Mouse (Mus musculus): ENCODE results near the gene Plppr1.

Gene Plppr1

GRCm38 (mm10) chr4:49144798-49145197 is 85.7 kb downstream of the Plppr1 start:
- DNase-seq: no peak

GRCm38 (mm10) chr4:49148775-49149174 is 89.7 kb downstream of the Plppr1 start:
- DNase-seq: no peak

- DNase-seq: no peak
Measured at GRCm38 (mm10) chr4:49149251-49149650, 90.2 kb downstream of the Plppr1 start.

- peak; percentile 47 for DNase-seq
Measured at GRCm38 (mm10) chr4:49153849-49154248, 94.8 kb downstream of the Plppr1 start.

- DNase-seq: no peak
Measured at GRCm38 (mm10) chr4:49156781-49157180, 97.7 kb downstream of the Plppr1 start.

GRCm38 (mm10) chr4:49163285-49163684 is 104.2 kb downstream of the Plppr1 start:
- no peak for DNase-seq

- DNase-seq: no peak
Measured at GRCm38 (mm10) chr4:49166391-49166790, 107.3 kb downstream of the Plppr1 start.

DNA sequence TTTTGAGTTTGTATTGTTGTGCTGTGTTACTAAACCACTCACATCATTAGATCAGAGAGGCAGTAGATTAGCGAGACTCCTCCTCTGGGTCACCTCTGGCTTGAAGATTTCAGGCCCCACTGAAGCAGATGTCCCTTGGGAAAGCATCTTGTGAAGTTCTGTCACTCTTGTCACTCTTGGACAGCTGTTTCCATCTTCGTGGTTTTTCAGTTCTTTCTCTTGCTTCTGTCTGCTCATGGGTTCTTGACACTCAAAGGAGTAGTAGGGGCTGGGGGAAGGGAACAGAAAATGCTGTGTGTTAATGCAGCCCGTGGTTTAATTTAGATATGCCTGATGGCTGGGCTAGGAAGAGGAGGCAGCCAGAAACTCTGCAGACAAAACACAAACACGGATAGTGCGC is 108.0 kb downstream of the Plppr1 start:
- no peak for DNase-seq

- no peak for DNase-seq
Measured at GRCm38 (mm10) chr4:49169498-49169897, 110.4 kb downstream of the Plppr1 start.

GRCm38 (mm10) chr4:49178101-49178500 is 119.0 kb downstream of the Plppr1 start:
- DNase-seq: no peak

DNA sequence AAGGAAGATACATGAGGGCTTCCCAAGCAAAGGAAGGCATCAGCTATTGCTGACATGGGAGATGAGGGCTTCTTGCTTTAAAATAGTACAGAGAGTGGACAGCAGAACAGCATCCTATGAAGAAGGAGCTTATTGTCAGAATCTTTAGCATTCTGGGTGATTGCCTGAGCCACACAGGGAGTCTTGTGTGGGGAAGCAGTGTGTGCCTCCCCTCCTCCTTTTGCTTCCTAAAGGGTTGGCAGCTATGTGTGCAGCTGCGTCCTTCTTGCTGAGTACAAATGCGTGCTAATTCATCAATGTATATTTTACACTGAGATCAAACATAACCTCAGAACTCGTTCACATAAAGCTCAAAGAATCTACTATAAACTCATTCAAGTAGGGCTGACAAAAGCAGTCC is 119.8 kb downstream of the Plppr1 start:
- DNase-seq: no peak

GRCm38 (mm10) chr4:49179471-49180181 is 120.6 kb downstream of the Plppr1 start:
- no peak for DNase-seq

DNA sequence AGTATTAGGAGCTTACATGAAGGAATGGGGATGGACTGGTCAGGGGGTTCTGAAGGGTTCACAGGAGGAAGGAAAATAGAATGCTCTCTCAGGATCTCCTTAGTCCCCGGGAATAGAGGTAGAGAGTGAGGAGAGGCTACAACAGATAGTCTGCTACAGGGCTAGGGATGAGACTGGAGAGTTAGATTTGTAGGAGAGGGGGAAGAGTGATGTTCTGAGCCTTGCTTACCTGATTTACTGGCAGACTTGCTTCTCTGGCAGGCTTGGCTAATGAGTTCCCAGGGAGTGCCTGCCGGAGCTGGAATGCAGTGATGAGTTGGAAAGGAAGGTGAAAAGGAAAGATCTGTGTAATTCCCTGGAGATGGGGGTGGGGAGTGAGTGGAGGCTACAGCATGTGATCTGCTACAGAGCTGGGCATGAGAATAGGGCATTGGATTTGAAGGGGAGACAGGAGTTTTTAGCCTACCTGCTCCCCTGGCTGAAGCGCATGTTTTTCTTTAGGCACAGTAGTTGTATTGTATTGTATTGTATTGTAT is 131.0 kb downstream of the Plppr1 start:
- no peak for DNase-seq

DNA sequence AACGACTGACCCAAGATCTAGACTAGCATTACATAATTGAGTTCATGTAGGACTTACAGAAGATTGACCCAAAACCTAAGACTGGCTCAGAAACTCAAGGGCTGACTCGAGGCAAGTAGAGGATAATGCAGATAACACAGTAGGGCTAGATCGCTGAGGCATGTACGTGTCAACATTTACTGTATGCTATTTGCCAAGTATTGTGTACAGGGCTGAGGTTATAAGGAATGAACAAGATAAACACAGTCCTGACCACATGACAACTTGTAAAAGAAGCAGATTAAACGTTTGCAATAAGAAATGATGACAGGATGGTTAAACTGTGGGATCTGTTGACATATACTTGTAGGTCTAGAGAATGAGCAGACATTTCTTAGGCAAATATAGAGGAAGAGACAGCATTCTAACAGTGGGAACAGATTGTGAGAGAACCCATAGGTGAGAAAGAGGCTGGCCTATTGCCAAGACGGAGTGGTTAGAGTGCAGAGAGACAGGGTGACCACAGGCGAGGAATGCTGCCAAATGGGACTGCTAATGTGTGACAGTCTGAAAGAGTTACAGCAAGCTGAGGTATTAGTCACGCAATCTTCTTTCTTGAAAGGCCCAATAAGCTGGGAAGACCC is 138.2 kb downstream of the Plppr1 start:
- DNase-seq: no peak

DNA sequence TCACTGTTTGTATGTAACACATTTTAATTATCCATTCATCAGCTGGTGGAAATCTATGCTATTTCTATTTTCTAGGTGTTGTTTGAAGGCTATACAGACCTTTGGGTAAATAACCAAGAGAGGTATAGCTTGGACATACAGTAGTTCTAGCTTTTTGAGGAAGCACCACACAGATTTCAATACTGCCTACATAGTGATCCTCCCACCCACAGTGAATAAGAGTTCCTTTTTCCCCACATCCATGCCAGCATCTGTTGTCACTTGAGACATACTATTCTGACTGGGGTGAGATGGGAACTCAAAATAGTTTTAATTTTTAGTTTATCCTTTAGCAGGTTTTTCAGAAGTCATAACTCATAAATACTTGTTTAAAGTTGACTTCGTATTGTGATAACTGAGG is 151.4 kb downstream of the Plppr1 start:
- no peak for DNase-seq

DNA sequence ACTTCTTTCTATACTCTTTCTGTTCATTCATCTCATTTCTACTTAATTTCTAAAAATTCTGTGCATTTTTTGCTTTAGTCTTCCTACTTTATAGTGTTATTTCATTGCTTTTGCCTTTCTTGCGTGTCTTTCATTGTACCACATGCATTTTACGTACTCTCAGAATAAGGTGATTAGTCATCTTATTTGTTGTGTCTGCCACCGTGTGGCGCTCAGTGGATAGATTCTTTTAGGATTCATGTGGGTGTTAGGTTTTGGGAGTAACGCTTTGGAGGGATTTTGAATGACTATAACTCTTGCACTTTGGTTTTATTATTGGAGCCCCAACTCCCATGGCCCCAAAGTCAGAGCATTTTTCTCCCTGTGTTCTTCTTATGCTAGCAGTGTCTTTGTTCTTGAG is 152.5 kb downstream of the Plppr1 start:
- no peak for DNase-seq

DNA sequence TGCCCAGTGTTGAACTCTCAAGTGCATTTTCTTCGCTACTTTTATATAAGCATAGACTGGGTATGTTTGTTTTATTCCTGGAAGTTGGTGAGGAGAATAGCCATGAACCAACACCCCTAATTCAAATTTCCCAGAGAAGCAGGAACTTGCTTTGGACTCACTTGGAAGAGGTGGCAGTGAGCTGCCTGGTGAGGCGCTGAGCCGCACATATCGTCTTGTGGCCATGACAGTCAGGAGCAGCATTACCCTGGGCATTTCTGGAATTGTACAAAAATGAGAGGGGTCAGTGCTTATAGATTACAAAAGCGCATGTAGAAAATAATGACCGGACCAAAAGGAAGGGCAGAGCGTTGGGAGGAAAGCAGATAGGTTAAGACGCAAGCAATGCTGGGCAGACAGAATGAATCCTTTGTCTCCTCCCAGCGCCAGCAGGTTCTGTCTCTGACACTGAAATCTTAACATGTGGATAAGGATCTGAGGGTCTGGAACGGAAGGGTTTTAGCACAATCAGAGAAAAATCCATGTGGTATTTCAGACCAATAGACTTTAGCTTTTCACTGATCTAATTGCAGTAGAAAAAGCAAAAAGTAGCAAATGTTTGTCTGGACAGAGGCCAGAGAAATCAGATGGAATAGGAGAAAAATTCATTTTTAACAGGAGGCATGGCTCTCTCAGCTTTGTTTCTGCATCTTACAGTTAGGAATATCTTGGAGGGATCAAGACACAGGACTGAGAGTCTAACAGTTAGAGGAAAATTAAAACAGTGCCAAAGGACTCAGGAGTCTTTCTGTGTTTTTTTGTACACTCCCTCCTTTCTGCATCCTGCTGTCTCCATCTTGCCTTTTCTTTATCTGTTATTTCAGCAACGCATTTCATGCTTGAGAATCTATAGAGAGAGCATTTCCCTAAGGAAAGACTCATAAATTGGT is 153.8 kb downstream of the Plppr1 start:
- no peak for DNase-seq

GRCm38 (mm10) chr4:49214341-49214740 is 155.3 kb downstream of the Plppr1 start:
- DNase-seq: no peak

- no peak for DNase-seq
Measured at GRCm38 (mm10) chr4:49223501-49223900, 164.4 kb downstream of the Plppr1 start.

GRCm38 (mm10) chr4:49225021-49225420 is 165.9 kb downstream of the Plppr1 start:
- no peak for DNase-seq

- no peak for DNase-seq
Measured at GRCm38 (mm10) chr4:49232206-49233031, 173.3 kb downstream of the Plppr1 start.

DNA sequence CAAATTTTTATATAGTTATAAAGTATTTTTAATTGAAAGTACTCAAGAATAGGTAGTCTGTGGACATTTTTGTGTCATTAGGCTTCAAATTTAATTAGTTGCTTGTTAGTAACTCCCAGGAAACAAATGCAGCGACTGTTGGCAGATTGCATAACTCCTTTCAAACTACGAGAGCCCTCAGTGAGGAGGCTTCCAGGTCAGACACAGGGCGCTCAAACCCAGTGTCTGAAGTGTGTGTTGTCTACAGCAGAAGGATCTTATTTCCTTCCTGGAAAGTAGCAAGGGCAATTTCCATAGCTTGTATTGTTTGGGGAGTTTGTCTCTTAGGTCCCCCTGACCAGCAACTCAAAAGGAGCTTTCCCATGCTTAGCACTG is 173.9 kb downstream of the Plppr1 start:
- no peak for DNase-seq

Data from liver (tissue).